Mouse (Mus musculus) kidney, adult 8-10 months (tissue): ENCODE data around the gene Trim14.
"Not testable (repeated sequence)": the region's sequence is repeated elsewhere in the genome, so short reads cannot be mapped to it uniquely, and the experiment has no call there.

Experiments
- DNase-seq, 2 experiments: peaks; one replicate each; pipeline ENCODE4 v3.0.0; 2022

Trim14 gene

GRCm38 (mm10) chr4:46535840-46536361, at the start of gene Trim14:
Gene Trim14 (minus strand): TSS chr4:46536141.
- peak in 1 of 2 experiments; percentile 19 for DNase-seq

GRCm38 (mm10) chr4:46585041-46585810, 49.3 kb upstream of the Trim14 start:
- DNase-seq = no peak

GRCm38 (mm10) chr4:46584536-46584935, 48.6 kb upstream of the Trim14 start:
- not testable (repeated sequence) for DNase-seq

GRCm38 (mm10) chr4:46584084-46584483, 48.1 kb upstream of the Trim14 start:
- not testable (repeated sequence) for DNase-seq

GRCm38 (mm10) chr4:46582024-46582423, 46.1 kb upstream of the Trim14 start:
- not testable (repeated sequence) for DNase-seq

GRCm38 (mm10) chr4:46581577-46581976, 45.6 kb upstream of the Trim14 start:
- DNase-seq = not testable (repeated sequence)

GRCm38 (mm10) chr4:46580799-46581243, 44.9 kb upstream of the Trim14 start:
- DNase-seq = not testable (repeated sequence)

- DNase-seq = not testable (repeated sequence)
These were observed 42.9 kb upstream of the Trim14 start for GRCm38 (mm10) chr4:46578796-46579346.

GRCm38 (mm10) chr4:46578228-46578627, 42.3 kb upstream of the Trim14 start:
- DNase-seq = no peak

- not testable (repeated sequence) for DNase-seq
These were observed 39.8 kb upstream of the Trim14 start for GRCm38 (mm10) chr4:46575509-46576284.

- no peak for DNase-seq
These were observed 38.9 kb upstream of the Trim14 start for GRCm38 (mm10) chr4:46574841-46575240.

GRCm38 (mm10) chr4:46574024-46574753, 38.2 kb upstream of the Trim14 start:
- no peak for DNase-seq

GRCm38 (mm10) chr4:46572616-46573015, 36.7 kb upstream of the Trim14 start:
- no peak for DNase-seq

GRCm38 (mm10) chr4:46571744-46572143, 35.8 kb upstream of the Trim14 start:
- DNase-seq = no peak

- DNase-seq = no peak
These were observed 33.7 kb upstream of the Trim14 start for GRCm38 (mm10) chr4:46569671-46570070.

GRCm38 (mm10) chr4:46568169-46568568, 32.2 kb upstream of the Trim14 start:
- no peak for DNase-seq

GRCm38 (mm10) chr4:46566931-46567671, 31.2 kb upstream of the Trim14 start:
- DNase-seq = no peak

- no peak for DNase-seq
These were observed 29.5 kb upstream of the Trim14 start for GRCm38 (mm10) chr4:46565393-46565955.

GRCm38 (mm10) chr4:46564247-46564646, 28.3 kb upstream of the Trim14 start:
- no peak for DNase-seq

- DNase-seq = no peak
These were observed 27.9 kb upstream of the Trim14 start for GRCm38 (mm10) chr4:46563847-46564246.

- DNase-seq = no peak
These were observed 26.9 kb upstream of the Trim14 start for GRCm38 (mm10) chr4:46562841-46563240.
